Mouse (Mus musculus) olfactory bulb, adult 2 months (tissue): ENCODE data around the gene Sf3b5. TPM values are rescaled to one million over a fixed set of nuclear protein-coding genes. Genes with fewer than 3 reads are reported as not detected.

Experiments used
- H3K27ac ChIP-seq: fragments of 200-500 bp; 2 replicates; pipeline ENCODE4 v1.5.1; 2012; ENCODE audit warnings: low read depth, low read length; ENCODE audit not compliant: insufficient read depth
- H3K4me1 ChIP-seq: fragments of 200-500 bp; 2 replicates; pipeline ENCODE4 v1.6.1; 2012; ENCODE audit warnings: low read length; ENCODE audit not compliant: control insufficient read depth, insufficient read depth
- H3K4me3 ChIP-seq: fragments of 200-500 bp; 2 replicates; pipeline ENCODE4 v1.5.1; 2012; ENCODE audit warnings: mild to moderate bottlenecking, low read depth, low read length, moderate library complexity; ENCODE audit not compliant: insufficient read depth
- CTCF ChIP-seq: fragments of 200-500 bp; IDR thresholded peaks from 2 replicates; pipeline ENCODE4 v1.5.1; 2012; ENCODE audit warnings: low read depth, mild to moderate bottlenecking, low read length, moderate library complexity; ENCODE audit not compliant: insufficient read depth
- POLR2A ChIP-seq: fragments of 200-500 bp; IDR thresholded peaks from 2 replicates; pipeline ENCODE4 v1.6.1; 2012; ENCODE audit warnings: mild to moderate bottlenecking, low read depth, low read length, moderate library complexity; ENCODE audit not compliant: insufficient read depth
- WGBS: fragments of 180-500 bp; shearing (Covaris S2); methylation state at CpG from one replicate; pipeline ENCODE4 v1.1.7; 2018; 5-methylcytosine and 5-hydroxymethylcytosine counted together
- polyA plus RNA-seq: library from polyadenylated mRNA; stranded (reverse); fragments of >200 nt; gene quantifications from 2 replicates; pipeline ENCODE4 v1.2.4, GENCODE M21; 2012; ENCODE audit warnings: low replicate concordance; ENCODE audit not compliant: missing spikeins, insufficient read depth, insufficient read length

The Sf3b5 gene
- polyA plus RNA-seq: not detected in 2 replicates

DNA sequence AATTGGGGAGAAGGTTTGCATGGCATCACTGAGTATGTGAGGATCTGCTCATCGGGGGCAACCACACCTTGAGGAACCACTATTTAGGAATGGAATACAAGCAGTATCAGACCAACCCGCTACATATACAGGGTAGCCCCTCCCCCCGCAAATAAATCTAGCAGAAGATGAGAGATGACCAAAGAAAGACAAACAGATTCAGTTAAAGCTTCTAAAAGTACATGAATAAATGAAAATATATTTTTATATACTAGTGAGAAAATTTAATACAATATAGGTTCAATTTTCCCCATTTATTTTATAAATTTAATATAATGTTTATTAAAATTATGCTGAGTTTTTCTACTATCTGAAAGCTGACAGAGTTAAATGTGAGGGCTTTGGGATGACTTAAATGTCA is at the start of gene Sf3b5:
Gene Sf3b5 (plus strand): TSS at position 301 of the 400 bp plus-strand sequence.
- 97% methylated on average over 3 of the region's 3 CpGs for WGBS
- peaks cover 8% of the 10 kb centered on the region for H3K4me1 ChIP-seq

DNA sequence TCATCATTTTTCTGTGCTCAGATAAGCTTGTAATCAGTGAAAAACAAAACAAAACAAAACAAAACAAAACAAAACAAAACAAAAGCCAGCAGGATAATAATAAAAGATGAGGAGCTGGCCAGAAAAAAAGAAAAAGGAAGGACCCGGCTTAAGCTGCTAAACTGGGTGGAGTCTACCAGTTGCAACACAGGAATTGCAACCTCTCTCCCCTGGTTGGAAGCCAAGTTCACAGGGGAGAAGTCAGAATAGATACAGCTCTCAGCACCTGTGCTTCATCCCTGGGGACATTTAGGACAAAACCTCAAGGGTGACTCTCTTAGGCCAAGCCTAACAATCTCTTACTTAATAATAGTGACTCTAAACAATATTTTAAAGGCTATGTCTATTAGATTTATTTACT is 49.3 kb upstream of the Sf3b5 start:
- 52% methylated on average over 1 of the region's 1 CpGs for WGBS
- TF ChIP-seq CTCF (no peak), POLR2A (no peak)
- Histone ChIP-seq H3K4me1 (no peaks in the 10 kb centered on the region), H3K27ac (no peak overlapping the region), H3K4me3 (no peak overlapping the region)

More for the DNA sequence above, at the start of gene Sf3b5:
- TF ChIP-seq POLR2A (no peak), CTCF (no peak)
- H3K27ac ChIP-seq: no peak within 1 kb of the TSS
- no peak within 1 kb of the TSS for H3K4me3 ChIP-seq

DNA sequence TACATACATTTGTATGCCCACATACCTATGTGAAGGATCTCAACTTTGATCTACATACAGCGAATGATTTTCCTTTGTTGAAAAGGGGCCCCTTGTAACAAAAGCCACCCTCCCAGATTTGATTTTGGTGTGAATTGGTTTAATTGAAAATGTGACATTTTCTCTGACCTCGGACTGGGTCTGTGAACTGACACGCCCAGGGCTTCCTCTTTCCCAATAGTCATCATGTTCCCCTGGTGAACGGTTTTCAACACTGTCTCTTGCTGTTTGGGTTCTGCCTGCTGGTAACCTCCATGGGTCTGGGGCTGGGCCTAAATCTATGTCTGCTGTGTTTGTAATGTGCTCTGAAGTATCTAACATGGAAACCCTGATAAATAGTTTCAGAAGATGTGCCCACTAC is 47.9 kb upstream of the Sf3b5 start:
- Histone ChIP-seq H3K27ac (no peak overlapping the region), H3K4me3 (no peak overlapping the region), H3K4me1 (no peaks in the 10 kb centered on the region)
- 89% methylated on average over 4 of the region's 4 CpGs for WGBS
- TF ChIP-seq CTCF (no peak), POLR2A (no peak)

DNA sequence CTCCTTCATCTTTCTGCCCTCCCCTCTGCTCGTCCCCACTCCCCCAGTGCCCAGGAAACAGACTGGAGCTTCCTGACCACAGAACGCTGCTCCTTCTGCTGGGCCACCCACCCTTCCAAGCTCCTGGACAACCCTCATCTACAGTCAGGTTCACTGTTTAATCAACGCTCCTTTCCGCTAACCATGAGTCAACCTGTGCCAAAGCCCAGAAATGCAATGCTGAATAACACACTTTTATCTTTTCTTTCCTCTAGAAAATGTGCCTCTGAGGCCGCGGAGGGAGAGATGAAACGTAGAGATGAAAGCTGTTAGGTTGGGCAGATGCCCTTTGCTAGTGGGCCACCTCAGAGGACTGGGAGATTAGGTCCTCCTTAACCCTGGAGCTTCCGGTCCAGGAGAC is 43.6 kb upstream of the Sf3b5 start:
- no peak for TF ChIP-seq CTCF
- no peak for TF ChIP-seq POLR2A
- Histone ChIP-seq H3K27ac (no peak overlapping the region), H3K4me1 (peaks cover 7% of the 10 kb centered on the region; the same call in 1 of the 2 replicates), H3K4me3 (no peak overlapping the region)
- WGBS: 92% methylated on average over 8 of the region's 8 CpGs

DNA sequence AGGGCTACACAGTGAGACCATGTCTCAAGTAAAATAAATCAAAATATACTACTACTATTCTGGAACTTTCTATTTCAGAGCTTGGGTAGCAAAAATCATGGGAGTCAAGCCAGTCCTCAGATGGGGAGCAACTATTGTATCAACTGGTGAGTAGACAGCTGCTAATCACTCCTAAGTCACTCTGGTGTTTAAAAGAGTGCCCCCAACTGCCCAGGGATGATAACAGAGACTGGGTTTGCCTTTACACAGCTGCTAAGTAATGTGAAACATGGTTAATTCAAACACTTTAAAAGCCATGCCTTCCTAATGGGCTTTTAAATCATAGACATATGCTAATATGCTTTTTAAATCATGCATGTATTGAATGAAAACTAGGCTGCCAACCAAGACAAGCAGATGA is 42.9 kb upstream of the Sf3b5 start:
- peaks cover 7% of the 10 kb centered on the region; the same call in 1 of the 2 replicates for H3K4me1 ChIP-seq
- no peak overlapping the region for H3K4me3 ChIP-seq
- H3K27ac ChIP-seq: no peak overlapping the region
- TF ChIP-seq POLR2A (no peak), CTCF (no peak)

DNA sequence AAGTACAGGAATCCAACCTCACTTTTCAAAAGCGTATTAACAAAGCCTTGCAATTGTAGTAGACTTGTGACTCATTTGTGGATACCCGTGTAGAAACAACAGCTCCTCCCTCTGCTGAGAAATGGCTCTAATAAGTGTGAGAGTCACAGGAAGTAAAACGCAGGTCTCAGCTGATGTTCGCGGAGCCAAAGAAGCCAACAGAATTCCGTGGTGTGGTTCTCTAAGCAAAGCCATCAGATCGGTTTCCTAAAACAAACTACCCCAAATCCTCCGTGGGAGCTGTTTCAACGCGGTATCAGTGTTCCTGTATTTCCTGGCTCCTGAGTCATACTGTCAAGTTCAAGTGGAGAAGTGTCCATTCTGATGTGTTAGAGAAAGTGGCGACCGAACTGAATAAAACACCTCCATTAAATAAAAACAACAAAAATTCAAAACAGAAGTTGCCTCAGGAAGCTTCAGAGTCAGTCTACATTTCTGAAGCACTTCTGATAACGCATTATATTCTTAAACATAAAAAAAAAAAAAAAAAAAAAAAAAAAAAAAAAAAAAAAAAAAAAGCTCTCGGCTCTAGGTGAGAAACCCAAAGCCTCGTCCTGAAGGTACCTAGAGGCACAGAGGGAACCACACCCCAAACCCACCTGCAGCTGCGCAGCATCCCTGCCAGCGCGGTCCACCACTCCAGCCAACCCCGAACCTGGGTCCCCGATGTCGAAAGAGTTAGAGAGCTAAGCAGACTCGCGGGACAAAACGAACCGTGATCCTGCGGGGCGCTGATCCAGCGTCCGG is 41.6 kb upstream of the Sf3b5 start:
- H3K4me1 ChIP-seq: peaks cover 7% of the 10 kb centered on the region; the same call in 1 of the 2 replicates
- H3K27ac ChIP-seq: no peak overlapping the region
- TF ChIP-seq POLR2A (no peak), CTCF (no peak)
- H3K4me3 ChIP-seq: peak overlapping the region; percentile 61
- 6% methylated on average over 29 of the region's 29 CpGs for WGBS

DNA sequence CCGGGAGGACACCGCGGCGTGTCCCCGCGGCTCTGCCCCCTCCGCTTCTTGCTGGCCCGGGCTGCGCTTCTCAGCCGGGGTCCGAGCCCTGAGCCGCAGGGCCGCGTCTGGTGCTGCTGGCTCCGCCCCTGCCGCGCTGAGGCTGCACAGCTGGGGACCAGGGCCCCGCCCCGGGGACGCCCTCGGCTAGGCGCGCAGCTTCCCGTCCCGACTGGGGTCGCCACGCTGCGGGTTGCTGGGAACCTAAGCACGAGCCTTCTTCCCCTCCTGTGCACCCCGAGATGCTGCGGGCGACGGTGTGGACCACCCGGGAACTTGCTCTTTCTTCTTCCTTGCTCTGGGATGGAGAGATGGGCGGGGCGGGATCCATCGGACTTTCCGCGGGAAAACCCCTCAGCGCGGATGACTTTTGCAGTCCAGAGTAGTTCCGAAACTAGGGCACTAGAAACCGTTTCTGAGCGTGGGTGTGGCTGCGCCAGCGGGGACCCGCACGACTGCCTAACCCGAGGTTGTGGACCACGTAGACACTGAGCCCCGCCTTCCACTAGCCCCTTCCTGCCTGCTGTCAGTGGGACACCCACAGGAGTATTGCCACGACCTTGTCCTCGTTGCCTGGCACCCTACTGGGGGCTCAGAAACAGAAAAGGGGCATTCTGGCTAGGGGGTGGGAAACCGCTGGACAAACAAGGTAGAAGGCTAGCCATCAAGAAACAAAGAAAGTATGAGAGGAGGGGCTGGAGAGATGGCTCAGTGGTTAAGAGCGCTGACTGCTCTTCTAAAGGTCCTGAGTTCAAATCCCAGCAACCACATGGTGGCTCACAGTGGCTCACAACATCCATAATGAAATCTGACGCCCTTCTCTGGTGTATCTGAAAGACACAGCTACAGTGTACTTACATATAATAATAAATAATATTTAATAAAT is 40.7 kb upstream of the Sf3b5 start, which contains the start of gene Stx11:
Gene Stx11 (minus strand): TSS at position 148 of the 925 bp plus-strand sequence.
- 7% methylated on average over 56 of the region's 56 CpGs for WGBS
- no peak within 1 kb of the TSS for H3K27ac ChIP-seq
- H3K4me3 ChIP-seq: peak within 1 kb of the TSS; percentile 61
- peaks cover 7% of the 10 kb centered on the region; the same call in 1 of the 2 replicates for H3K4me1 ChIP-seq
- TF ChIP-seq POLR2A (no peak), CTCF (no peak)

DNA sequence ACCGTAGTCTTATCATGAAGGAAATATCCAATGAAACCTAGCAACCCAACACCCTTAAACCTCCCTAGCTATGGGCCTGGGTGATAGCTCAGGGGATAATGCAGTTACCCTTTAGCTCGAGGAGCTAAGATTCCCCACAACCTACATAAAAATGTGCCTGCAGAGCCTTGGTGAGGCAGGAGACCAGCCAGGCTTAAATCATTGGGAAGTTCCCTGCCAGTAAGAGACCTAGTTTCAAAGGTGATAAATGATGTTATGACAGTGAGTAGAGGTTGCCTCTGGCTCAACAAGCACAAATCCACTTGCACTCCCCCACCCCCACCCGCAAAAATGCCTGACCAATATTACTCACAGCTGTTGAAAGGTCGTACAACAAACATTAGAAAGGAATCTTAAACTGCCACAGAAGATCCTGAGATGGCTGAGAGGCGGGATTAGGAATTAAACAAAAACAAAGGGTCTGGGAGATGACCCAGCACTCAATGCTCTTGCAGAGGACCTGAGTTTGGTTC is 39.4 kb upstream of the Sf3b5 start:
- TF ChIP-seq POLR2A (no peak), CTCF (no peak)
- peaks cover 7% of the 10 kb centered on the region; the same call in 1 of the 2 replicates for H3K4me1 ChIP-seq
- no peak overlapping the region for H3K4me3 ChIP-seq
- H3K27ac ChIP-seq: no peak overlapping the region
- WGBS: 93% methylated on average over 5 of the region's 5 CpGs
